Mouse (Mus musculus) MEL (cell line): ENCODE results near the gene Zgpat. TPM values are rescaled to one million over a fixed set of nuclear protein-coding genes. Genes with fewer than 3 reads are reported as not detected.

Experiments used
- DNase-seq: peaks from one replicate; pipeline ENCODE4 v3.0.0; 2011; ENCODE audit warnings: low read depth, low spot score
- H3K27ac ChIP-seq: 2 replicates; pipeline ENCODE4 v1.5.1; 2012; ENCODE audit warnings: low read depth, mild to moderate bottlenecking, control low read depth, low read length, moderate library complexity; ENCODE audit not compliant: control insufficient read depth
- H3K27me3 ChIP-seq, 2 experiments: fragments of 150-350 bp in 1 of 2; sonication (generic) in 1 of 2; 2 replicates each; pipeline ENCODE4 v1.6.1; 2012; ENCODE audit warnings: low read length in 2 of 2, mild to moderate bottlenecking in 2 of 2, improper control_type of control experiment in 1 of 2, moderate library complexity in 1 of 2; ENCODE audit not compliant: insufficient read depth in 2 of 2, control insufficient read depth in 1 of 2
- H3K36me3 ChIP-seq, 2 experiments: 2 replicates each; pipeline ENCODE4 v1.6.1; 2012 to 2014; ENCODE audit warnings: low read length in 2 of 2, improper control_type of control experiment in 1 of 2, inconsistent platforms in 1 of 2, mild to moderate bottlenecking in 1 of 2; ENCODE audit not compliant: insufficient read depth in 2 of 2, control insufficient read depth in 1 of 2
- H3K4me1 ChIP-seq, 2 experiments: fragments of 150-350 bp in 1 of 2; sonication (generic) in 1 of 2; 2 replicates each; pipeline ENCODE4 v1.6.1; 2012; ENCODE audit warnings: low read length in 2 of 2, improper control_type of control experiment in 1 of 2, mild to moderate bottlenecking in 1 of 2; ENCODE audit not compliant: insufficient read depth in 2 of 2, control insufficient read depth in 1 of 2
- H3K4me3 ChIP-seq, 2 experiments: fragments of 150-350 bp in 1 of 2; sonication (generic) in 1 of 2; 2 replicates each; pipeline ENCODE4 v1.5.1; 2012; ENCODE audit warnings: low read depth in 2 of 2, low read length in 2 of 2, mild to moderate bottlenecking in 2 of 2, moderate library complexity in 2 of 2, control low read depth in 1 of 2, improper control_type of control experiment in 1 of 2; ENCODE audit not compliant: control insufficient read depth in 1 of 2, insufficient read depth in 1 of 2
- H3K79me2 ChIP-seq: 2 replicates; pipeline ENCODE4 v1.6.1; 2012; ENCODE audit warnings: mild to moderate bottlenecking, low read length, moderate library complexity; ENCODE audit not compliant: control insufficient read depth, poor library complexity, insufficient read depth
- H3K9ac ChIP-seq: 2 replicates; pipeline ENCODE4 v1.6.1; 2012; ENCODE audit warnings: low read depth, mild to moderate bottlenecking, control low read depth, low read length, moderate library complexity; ENCODE audit not compliant: control insufficient read depth, poor library complexity, severe bottlenecking
- H3K9me3 ChIP-seq: fragments of 150-350 bp; sonication (generic); replicated peaks from 2 replicates; pipeline ENCODE4 v1.6.1; 2012; ENCODE audit warnings: mild to moderate bottlenecking, low read length, improper control_type of control experiment, moderate library complexity; ENCODE audit not compliant: insufficient read depth
- BHLHE40 ChIP-seq: IDR thresholded peaks from 2 replicates; pipeline ENCODE4 v1.6.1; 2012; ENCODE audit warnings: low read depth, mild to moderate bottlenecking, inconsistent platforms, low read length, improper control_type of control experiment, borderline replicate concordance
- CHD2 ChIP-seq: IDR thresholded peaks from 2 replicates; pipeline ENCODE4 v1.6.1; 2011; ENCODE audit warnings: low read length, improper control_type of control experiment
- CTCF ChIP-seq, 3 experiments: IDR thresholded peaks in 2 of 3; conservative IDR thresholded peaks in 1 of 3; 2 replicates each; pipeline ENCODE4 v1.5.1; 2011 to 2012; ENCODE audit warnings: low read length in 3 of 3, low read depth in 2 of 3, mild to moderate bottlenecking in 2 of 3, improper control_type of control experiment in 1 of 3, inconsistent platforms in 1 of 3, mixed read lengths in 1 of 3, moderate library complexity in 1 of 3; ENCODE audit not compliant: control insufficient read depth in 1 of 3, insufficient read depth in 1 of 3, poor library complexity in 1 of 3, severe bottlenecking in 1 of 3
- E2F4 ChIP-seq: IDR thresholded peaks from 2 replicates; pipeline ENCODE4 v1.6.1; 2011; ENCODE audit warnings: low read depth, low read length, improper control_type of control experiment, borderline replicate concordance
- EP300 ChIP-seq, 2 experiments: IDR thresholded peaks; 2 replicates each; pipeline ENCODE4 v1.6.1; 2011; ENCODE audit warnings: improper control_type of control experiment in 2 of 2, low read length in 2 of 2, low read depth in 1 of 2, mild to moderate bottlenecking in 1 of 2
- ETS1 ChIP-seq: IDR thresholded peaks from 2 replicates; pipeline ENCODE4 v1.6.1; 2012; ENCODE audit warnings: low read depth, mild to moderate bottlenecking, inconsistent platforms, low read length, improper control_type of control experiment, moderate library complexity
- HCFC1 ChIP-seq: IDR thresholded peaks from 2 replicates; pipeline ENCODE4 v1.6.1; 2012; ENCODE audit warnings: low read depth, mild to moderate bottlenecking, inconsistent platforms, low read length, improper control_type of control experiment, moderate library complexity
- KAT2A ChIP-seq: conservative IDR thresholded peaks from 2 replicates; pipeline ENCODE4 v1.6.1; 2012; ENCODE audit warnings: low read depth, low read length, improper control_type of control experiment, inconsistent platforms
- MAX ChIP-seq: IDR thresholded peaks from 2 replicates; pipeline ENCODE4 v1.6.1; 2011; ENCODE audit warnings: low read length, improper control_type of control experiment
- MAZ ChIP-seq: IDR thresholded peaks from 2 replicates; pipeline ENCODE4 v1.6.1; 2012; ENCODE audit warnings: low read depth, mild to moderate bottlenecking, inconsistent platforms, low read length, improper control_type of control experiment
- MXI1 ChIP-seq: IDR thresholded peaks from 2 replicates; pipeline ENCODE4 v1.6.1; 2011; ENCODE audit warnings: mild to moderate bottlenecking, low read depth, low read length, improper control_type of control experiment
- MYC ChIP-seq: IDR thresholded peaks from 2 replicates; pipeline ENCODE4 v1.6.1; 2011; ENCODE audit warnings: low read depth, mild to moderate bottlenecking, low read length, improper control_type of control experiment, moderate library complexity
- NELFE ChIP-seq: IDR thresholded peaks from 2 replicates; pipeline ENCODE4 v1.6.1; 2011; ENCODE audit warnings: low read depth, low read length, improper control_type of control experiment
- POLR2A ChIP-seq, 2 experiments: IDR thresholded peaks; 2 replicates each; pipeline ENCODE4 v1.6.1; 2011 to 2012; ENCODE audit warnings: low read length in 2 of 2, mild to moderate bottlenecking in 2 of 2, control low read depth in 1 of 2, improper control_type of control experiment in 1 of 2, low read depth in 1 of 2, moderate library complexity in 1 of 2; ENCODE audit not compliant: control insufficient read depth in 1 of 2, insufficient read depth in 1 of 2, poor library complexity in 1 of 2
- POLR2AphosphoS2 ChIP-seq: IDR thresholded peaks from 2 replicates; pipeline ENCODE4 v1.6.1; 2011; ENCODE audit warnings: low read length, improper control_type of control experiment
- POLR2AphosphoS5 ChIP-seq: IDR thresholded peaks from 2 replicates; pipeline ENCODE4 v1.6.1; 2012; ENCODE audit warnings: low read depth, borderline replicate concordance, mild to moderate bottlenecking, inconsistent platforms, low read length, moderate library complexity, mixed read lengths
- RAD21 ChIP-seq: IDR thresholded peaks from 2 replicates; pipeline ENCODE4 v1.6.1; 2011; ENCODE audit warnings: mild to moderate bottlenecking, low read depth, low read length, improper control_type of control experiment
- RCOR1 ChIP-seq: IDR thresholded peaks from 2 replicates; pipeline ENCODE4 v1.6.1; 2012; ENCODE audit warnings: low read depth, mild to moderate bottlenecking, inconsistent platforms, low read length, improper control_type of control experiment
- SMC3 ChIP-seq: IDR thresholded peaks from 2 replicates; pipeline ENCODE4 v1.6.1; 2011; ENCODE audit warnings: low read depth, low read length, improper control_type of control experiment
- TAL1 ChIP-seq: IDR thresholded peaks from 2 replicates; pipeline ENCODE4 v1.6.1; 2012; ENCODE audit warnings: mild to moderate bottlenecking, inconsistent platforms, low read length, moderate library complexity, mixed read lengths
- TBP ChIP-seq: IDR thresholded peaks from 2 replicates; pipeline ENCODE4 v1.8.0; 2011; ENCODE audit warnings: low read depth, low read length, improper control_type of control experiment
- UBTF ChIP-seq: IDR thresholded peaks from 2 replicates; pipeline ENCODE4 v1.6.1; 2012; ENCODE audit warnings: low read depth, mild to moderate bottlenecking, inconsistent platforms, low read length, improper control_type of control experiment, moderate library complexity, borderline replicate concordance; ENCODE audit not compliant: insufficient read depth
- USF2 ChIP-seq, 2 experiments: IDR thresholded peaks; 2 replicates each; pipeline ENCODE4 v1.6.1; 2011 to 2012; ENCODE audit warnings: improper control_type of control experiment in 2 of 2, low read length in 2 of 2, borderline replicate concordance in 1 of 2, inconsistent platforms in 1 of 2, low read depth in 1 of 2, mild to moderate bottlenecking in 1 of 2; ENCODE audit not compliant: insufficient read depth in 1 of 2
- ZKSCAN1 ChIP-seq: IDR thresholded peaks from 2 replicates; pipeline ENCODE4 v1.6.1; 2012; ENCODE audit warnings: low read depth, mild to moderate bottlenecking, inconsistent platforms, low read length, improper control_type of control experiment, moderate library complexity
- ZNF384 ChIP-seq: IDR thresholded peaks from 2 replicates; pipeline ENCODE4 v1.6.1; 2012; ENCODE audit warnings: low read depth, mild to moderate bottlenecking, inconsistent platforms, low read length, improper control_type of control experiment
- polyA plus RNA-seq, 2 experiments: library from polyadenylated mRNA; stranded (reverse) in 1 of 2; unstranded in 1 of 2; fragments of >175 nt in 1 of 2; fragments of >200 nt in 1 of 2; gene quantifications; 2 replicates each; pipeline versions ENCODE4 v1.2.1 to v1.2.4; 2012; ENCODE audit warnings: low replicate concordance in 2 of 2, low read depth in 1 of 2; ENCODE audit not compliant: insufficient read length in 2 of 2, insufficient read depth in 1 of 2, missing spikeins in 1 of 2
- total RNA-seq: library from RNA; depleted of rRNA; stranded (reverse); fragments of 300-350 nt; gene quantifications from 2 replicates; pipeline ENCODE4 v1.2.3, GENCODE M21; 2012

Gene Zgpat
- total and polyA plus RNA-seq, 3 experiments, result 28.0 to 30.7 TPM; not detected in 1

- no peak for DNase-seq
- Histone ChIP-seq H3K27ac (no peak overlapping the region), H3K79me2 (peaks cover 16% of the 10 kb centered on the region)
- TF ChIP-seq POLR2A (IDR thresholded peaks at IDR 0.05; ENCODE audit: control insufficient read depth in 1 of 2, insufficient read depth in 1 of 2, low read depth in 1 of 2, low read length in 2 of 2, poor library complexity in 1 of 2) (no peak), USF2 (IDR thresholded peaks at IDR 0.05; ENCODE audit: borderline replicate concordance in 1 of 2, insufficient read depth in 1 of 2, low read depth in 1 of 2, low read length in 2 of 2) (no peak), HCFC1 (no peak), POLR2AphosphoS2 (no peak), ETS1 (no peak), MYC (no peak), MAX (no peak), POLR2AphosphoS5 (no peak), E2F4 (no peak), MAZ (no peak), BHLHE40 (no peak), MXI1 (no peak), EP300 (IDR thresholded peaks at IDR 0.05; ENCODE audit: low read depth in 1 of 2, low read length in 2 of 2) (no peak), NELFE (no peak), ZKSCAN1 (no peak), TAL1 (no peak), CHD2 (no peak), RCOR1 (no peak), RAD21 (no peak)
- TF ChIP-seq, all 39 proteins: peak for 0
- peaks cover 6 to 11% of the 10 kb centered on the region in 2 experiments for H3K36me3 ChIP-seq
- H3K9ac ChIP-seq, result no peak overlapping the region
- H3K27me3 ChIP-seq, result no peaks in the 10 kb centered on the region
- H3K4me1 ChIP-seq, result peaks cover 0 to 3% of the 10 kb centered on the region in 2 experiments; a peak in 1 of 4 replicates
- H3K9me3 ChIP-seq, result no peaks in the 10 kb centered on the region
- H3K4me3 ChIP-seq, result no peak overlapping the region
Measured at GRCm38 (mm10) chr2:181378701-181379100, 14.0 kb downstream of the Zgpat start.

- TF ChIP-seq ETS1 (no peak), TAL1 (no peak), BHLHE40 (no peak), ZKSCAN1 (no peak), RCOR1 (no peak), TBP (no peak), CTCF (IDR thresholded peaks at IDR 0.05 in 2 of 3, conservative IDR thresholded peaks at IDR 0.05 in 1 of 3; ENCODE audit: control insufficient read depth in 1 of 3, insufficient read depth in 1 of 3, low read depth in 2 of 3, low read length in 3 of 3, poor library complexity in 1 of 3, severe bottlenecking in 1 of 3) (no peak), CHD2 (no peak), UBTF (no peak), ZNF384 (no peak), NELFE (no peak), KAT2A (no peak), SMC3 (no peak)
- H3K27ac ChIP-seq, result no peak within 1 kb of the TSS
- H3K4me1 ChIP-seq, result no peaks in the 10 kb centered on the region
- H3K36me3 ChIP-seq, result peaks cover 2 to 11% of the 10 kb centered on the region in 2 experiments; a peak in 3 of 4 replicates
- no peak for DNase-seq
- peaks cover 9% of the 10 kb centered on the region for H3K79me2 ChIP-seq
- H3K4me3 ChIP-seq, result no peak within 1 kb of the TSS
- H3K9ac ChIP-seq, result no peak within 1 kb of the TSS
- H3K9me3 ChIP-seq, result no peaks in the 10 kb centered on the region
- no peaks in the 10 kb centered on the region for H3K27me3 ChIP-seq
Measured at GRCm38 (mm10) chr2:181379778-181380177, 15.1 kb downstream of the Zgpat start, which contains the start of gene Lime1. Lime1 (plus strand) TSS chr2:181380078.
